Mouse (Mus musculus): Measurements from ENCODE around the gene Pum1.

GRCm38 (mm10) chr4:130663810-130664401, 785 bp downstream of the Pum1 start:
- TF ChIP-seq CTCF (IDR thresholded peaks at IDR 0.05; ENCODE audit: control insufficient read depth, insufficient read depth, low read length) (no peak), POLR2A (IDR thresholded peaks at IDR 0.05; ENCODE audit: borderline replicate concordance, control insufficient read depth, low read depth, low read length) (no peak)
